Mouse (Mus musculus): ENCODE results near the gene Mfge8. TPM values are rescaled to one million over a fixed set of nuclear protein-coding genes. Genes with fewer than 3 reads are reported as not detected.

Gene Mfge8
- polyA plus RNA-seq, 1 experiment from 2014 or later, result 172 TPM

DNA sequence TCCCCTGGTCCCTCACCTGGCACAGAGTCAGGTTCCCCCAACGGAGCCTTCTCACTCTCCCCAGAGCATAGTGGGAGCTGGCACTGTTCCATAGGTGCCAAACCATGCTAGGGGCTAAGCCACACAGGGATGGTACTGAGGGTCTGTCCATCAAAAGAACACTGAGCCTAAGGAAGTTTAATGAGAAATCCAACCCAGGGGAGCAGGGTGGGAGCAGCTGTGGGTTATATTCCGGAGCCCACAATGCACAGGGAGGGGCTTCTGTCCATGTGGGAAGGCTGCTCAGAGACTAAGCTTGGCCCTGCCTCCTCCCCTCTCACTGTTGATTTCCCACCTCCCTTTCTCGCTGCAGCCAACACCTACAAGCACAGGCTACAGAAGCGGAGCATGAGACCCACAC lies 35.0 kb downstream of the Mfge8 start:
- no peak overlapping the region for H3K4me2 ChIP-seq (replicated peaks)
- WGBS, result 56% methylated on average over 4 of the region's 4 CpGs
- H3K9ac ChIP-seq, result no peak overlapping the region

DNA sequence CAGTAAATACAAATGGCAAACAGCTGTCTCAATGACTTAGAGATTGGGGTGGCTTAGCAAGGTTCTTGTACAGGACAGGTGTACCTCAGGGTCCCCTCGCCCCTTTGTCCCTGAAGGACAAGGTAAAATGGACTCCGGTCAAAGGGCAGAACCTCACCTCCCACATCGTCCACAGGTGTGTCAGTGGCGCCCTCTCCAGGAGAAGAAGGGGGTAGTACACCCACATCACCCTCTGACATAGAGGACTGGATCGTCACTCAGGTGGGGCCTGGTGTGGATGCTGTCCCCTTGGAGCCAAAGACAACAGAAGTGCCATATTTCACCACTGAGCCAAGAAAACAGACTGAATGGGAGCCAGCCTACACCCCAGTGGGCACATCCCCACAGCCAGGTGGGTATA lies 52.4 kb downstream of the Mfge8 start:
- Histone ChIP-seq H3K4me1 (replicated peaks) (no peaks in the 10 kb centered on the region), H3K9me3 (no peaks in the 10 kb centered on the region), H3K36me3 (no peaks in the 10 kb centered on the region), H3K27me3 (replicated peaks) (no peaks in the 10 kb centered on the region), H3K27ac (no peak overlapping the region), H3K9ac (no peak overlapping the region), H3K4me3 (replicated peaks) (no peak overlapping the region), H3K4me2 (replicated peaks) (no peak overlapping the region)
- 75% methylated on average over 5 of the region's 5 CpGs for WGBS
- ATAC-seq, result no peak

More for the DNA sequence above, 35.0 kb downstream of the Mfge8 start:
- Histone ChIP-seq H3K27ac (no peak overlapping the region), H3K4me1 (replicated peaks) (no peaks in the 10 kb centered on the region), H3K4me3 (replicated peaks) (no peak overlapping the region), H3K36me3 (no peaks in the 10 kb centered on the region), H3K9me3 (no peaks in the 10 kb centered on the region), H3K27me3 (replicated peaks) (no peaks in the 10 kb centered on the region)
- ATAC-seq, result no peak

DNA sequence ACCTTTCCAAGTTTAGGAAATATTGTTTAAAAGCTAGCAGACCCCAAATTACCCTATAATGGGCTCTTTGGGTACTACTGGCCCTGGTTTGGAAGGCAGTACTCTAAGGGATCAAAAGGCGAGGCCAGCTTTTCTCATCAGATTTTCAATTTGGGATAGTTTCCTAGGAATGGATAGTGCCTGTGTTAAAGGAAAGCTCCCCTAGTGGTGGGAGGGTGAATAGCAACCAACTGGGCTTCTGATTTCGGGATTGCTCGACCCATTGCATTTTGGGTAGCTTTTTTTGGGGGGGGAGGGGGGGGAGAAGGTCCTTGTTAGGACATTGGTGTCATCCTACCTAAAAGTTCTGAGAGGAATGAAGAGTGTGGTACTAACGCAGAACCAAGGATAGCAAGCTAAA lies 59.7 kb downstream of the Mfge8 start:
- Histone ChIP-seq H3K27me3 (replicated peaks) (no peaks in the 10 kb centered on the region), H3K27ac (no peak overlapping the region), H3K4me1 (replicated peaks) (no peaks in the 10 kb centered on the region), H3K9me3 (no peaks in the 10 kb centered on the region), H3K36me3 (no peaks in the 10 kb centered on the region), H3K4me3 (replicated peaks) (no peak overlapping the region), H3K4me2 (replicated peaks) (no peak overlapping the region), H3K9ac (no peak overlapping the region)
- ATAC-seq, result no peak
- WGBS, result 79% methylated on average over 4 of the region's 4 CpGs

Other genes starting within 250 kb of the Mfge8 start
- 4.5 and 5.8 TPM in 2 replicates for gene Isg20, start 235.6 kb downstream of the Mfge8 start, polyA plus RNA-seq (2015; fragmentation: Nextera tagmentation; extraction: Ambion mirVana)
- 0.49 and 0.51 TPM in 2 replicates for gene Acan, start 95.6 kb downstream of the Mfge8 start, polyA plus RNA-seq (2015; fragmentation: Nextera tagmentation; extraction: Ambion mirVana)
- gene Hapln3, start 18.0 kb downstream of the Mfge8 start, polyA plus RNA-seq (2015; fragmentation: Nextera tagmentation; extraction: Ambion mirVana), result 2.1 and 2.6 TPM in 2 replicates
- 14.3 and 16.3 TPM in 2 replicates for gene Abhd2, start 124.1 kb upstream of the Mfge8 start, polyA plus RNA-seq (2015; fragmentation: Nextera tagmentation; extraction: Ambion mirVana)
- 0.24 and 0.29 TPM in 2 replicates for gene Rlbp1, start 238.0 kb upstream of the Mfge8 start, polyA plus RNA-seq (2015; fragmentation: Nextera tagmentation; extraction: Ambion mirVana)
- 7.9 and 8.6 TPM in 2 replicates for gene Fanci, start 242.9 kb upstream of the Mfge8 start, polyA plus RNA-seq (2015; fragmentation: Nextera tagmentation; extraction: Ambion mirVana)